Mouse (Mus musculus): ENCODE data around the gene Gpr18.
A peak's percentile ranks its signal among the peaks of the same experiment; 100 is the strongest.

The Gpr18 gene

DNA sequence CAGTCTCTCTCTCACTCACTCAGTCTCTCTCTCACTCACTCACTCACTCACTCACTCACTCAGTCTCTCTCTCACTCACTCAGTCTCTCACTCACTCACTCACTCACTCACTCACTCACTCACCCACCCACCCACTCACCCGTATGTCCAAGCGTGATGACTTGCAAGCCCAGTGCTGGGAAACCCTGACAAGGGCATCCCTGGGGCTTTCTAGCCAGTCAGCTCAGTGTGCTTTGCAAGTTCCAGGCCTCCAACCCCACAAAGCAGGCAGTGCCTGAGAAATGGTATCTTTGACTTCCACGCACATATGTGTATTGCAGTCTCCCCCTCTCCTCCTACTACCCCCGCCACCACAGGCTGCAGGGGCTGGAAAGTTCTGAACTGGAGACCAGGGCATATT is 6.4 kb upstream of the Gpr18 start:
- ATAC-seq (ENCODE audit: low TSS enrichment), result no peak

DNA sequence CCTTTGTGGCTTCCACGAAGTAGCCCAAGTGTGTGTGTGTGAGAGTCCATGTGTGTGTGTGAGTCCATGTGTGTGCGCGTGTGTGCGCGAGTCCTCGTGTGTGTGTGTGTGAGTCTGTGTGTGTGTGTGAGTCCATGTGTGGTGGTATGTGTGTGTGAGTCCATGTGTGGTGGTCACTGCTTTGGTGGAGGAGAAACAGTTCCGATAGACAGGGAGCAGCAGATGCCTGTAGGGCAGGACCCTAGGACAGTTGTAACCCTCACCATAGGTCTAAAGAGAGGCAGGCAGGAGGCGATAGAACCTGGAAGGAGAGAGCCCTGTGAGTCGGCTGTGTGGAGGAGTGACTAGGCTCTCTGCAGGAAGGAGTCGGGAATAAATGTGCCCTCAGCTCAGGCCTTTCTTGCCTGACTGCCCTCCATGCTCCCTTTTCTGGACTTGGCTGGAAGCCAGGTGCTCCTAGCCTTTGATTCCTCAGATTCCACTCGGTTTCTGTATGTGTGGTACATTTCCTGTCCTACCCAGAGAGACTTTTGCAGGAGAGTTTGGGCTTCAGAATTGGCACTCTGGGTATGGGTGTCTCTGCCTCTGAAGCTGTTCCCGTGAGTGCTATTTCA is 5.0 kb upstream of the Gpr18 start:
- ATAC-seq (ENCODE audit: low TSS enrichment), result no peak

DNA sequence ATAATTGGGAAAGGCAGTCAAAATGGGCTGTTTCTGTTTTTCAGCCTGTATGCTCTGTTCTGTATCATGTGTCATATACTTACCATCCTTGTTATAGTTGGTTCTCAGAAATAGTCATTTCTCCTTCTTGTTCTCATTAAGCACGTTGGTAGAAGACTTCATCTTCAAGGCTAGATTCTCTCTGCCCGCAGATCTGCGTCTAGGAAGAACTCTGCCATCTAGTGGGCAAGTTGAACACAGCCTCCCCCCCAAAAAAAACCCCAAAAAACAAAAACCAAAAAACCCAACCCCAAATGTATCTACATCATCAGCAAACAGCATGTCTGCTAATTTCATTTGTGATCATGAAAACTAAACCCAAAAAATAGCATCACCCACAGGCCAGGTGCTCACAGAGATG is 4.2 kb upstream of the Gpr18 start:
- no peak for ATAC-seq (ENCODE audit: low TSS enrichment)

GRCm38 (mm10) chr14:121918266-121918665 is 2.7 kb upstream of the Gpr18 start:
- no peak for ATAC-seq (ENCODE audit: low TSS enrichment)

DNA sequence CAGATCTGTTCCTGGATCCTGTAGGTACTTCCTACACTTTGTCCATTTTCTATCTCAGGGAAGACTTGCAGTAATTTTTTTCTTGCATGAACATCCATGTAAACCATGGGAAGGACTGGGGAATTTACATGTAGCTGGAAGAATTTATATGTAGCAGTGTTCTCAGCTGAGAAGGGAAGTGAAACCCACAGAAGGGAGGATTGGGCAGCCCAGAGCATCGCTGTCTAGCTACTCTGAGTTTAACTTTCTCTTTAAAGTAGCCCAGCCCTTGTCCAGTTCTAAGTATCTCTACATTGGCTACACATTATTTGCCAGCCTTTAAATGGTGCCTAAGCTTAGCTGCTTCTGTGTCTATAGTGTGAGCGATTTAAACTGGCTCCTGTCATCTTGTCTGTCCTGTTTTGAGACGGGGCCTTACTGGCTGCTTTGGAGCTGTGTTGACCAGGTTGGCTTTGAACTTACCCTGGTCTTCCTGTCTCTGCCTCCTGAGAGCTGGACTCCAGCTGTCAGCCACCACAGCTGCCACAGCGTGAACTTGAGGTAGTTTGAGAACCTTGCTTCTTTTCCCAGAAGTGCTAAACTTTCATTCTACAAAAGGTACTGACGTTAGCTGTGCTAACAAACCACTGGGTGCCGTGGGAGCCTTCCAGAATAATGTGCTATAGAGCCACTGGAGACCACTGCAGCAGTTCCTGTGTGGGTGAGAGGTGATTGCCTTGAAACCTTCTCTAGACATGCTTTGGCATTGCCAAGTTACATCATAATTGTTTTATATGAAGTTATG is 922 bp upstream of the Gpr18 start:
- no peak for ATAC-seq (ENCODE audit: low TSS enrichment)

DNA sequence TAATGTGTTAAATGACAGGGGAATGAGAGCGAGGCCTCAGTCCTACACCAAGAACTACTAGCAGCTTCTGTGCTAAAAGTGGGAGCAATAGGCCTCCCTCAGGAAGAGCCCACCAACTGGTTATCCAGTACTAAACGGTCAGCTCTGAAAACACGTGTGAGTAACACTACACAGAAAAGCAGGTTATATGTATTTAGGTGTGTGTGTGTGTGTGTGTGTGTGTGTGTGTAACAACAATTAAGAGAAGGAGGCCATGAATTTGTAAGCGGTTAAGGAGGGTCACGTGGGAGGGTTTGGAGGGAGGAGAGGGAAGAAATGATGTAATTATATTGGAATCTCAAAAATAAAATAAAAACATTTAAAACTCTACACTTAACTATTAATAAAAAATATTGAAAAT is 438 bp downstream of the Gpr18 start:
- ATAC-seq (ENCODE audit: low TSS enrichment), result no peak

DNA sequence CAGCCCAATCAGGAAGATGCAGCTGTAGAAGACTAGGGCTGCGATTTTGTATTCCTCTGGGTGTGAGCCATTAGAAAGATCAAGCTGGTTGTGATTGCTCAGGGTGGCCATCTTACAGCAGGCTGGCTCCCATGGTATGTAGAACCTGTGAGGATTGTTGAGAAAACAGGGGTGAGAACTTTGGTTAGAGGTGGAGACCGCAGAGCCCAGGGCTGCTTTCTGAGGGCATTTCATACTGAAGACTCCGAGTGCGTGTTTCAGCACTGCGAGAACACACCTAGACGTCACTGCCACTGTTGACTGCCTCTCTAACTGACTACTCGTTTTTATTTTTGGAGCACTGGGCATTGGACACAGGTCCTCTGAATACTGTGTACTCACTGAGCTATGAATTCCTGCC is 3.1 kb downstream of the Gpr18 start:
- no peak for ATAC-seq (ENCODE audit: low TSS enrichment)

DNA sequence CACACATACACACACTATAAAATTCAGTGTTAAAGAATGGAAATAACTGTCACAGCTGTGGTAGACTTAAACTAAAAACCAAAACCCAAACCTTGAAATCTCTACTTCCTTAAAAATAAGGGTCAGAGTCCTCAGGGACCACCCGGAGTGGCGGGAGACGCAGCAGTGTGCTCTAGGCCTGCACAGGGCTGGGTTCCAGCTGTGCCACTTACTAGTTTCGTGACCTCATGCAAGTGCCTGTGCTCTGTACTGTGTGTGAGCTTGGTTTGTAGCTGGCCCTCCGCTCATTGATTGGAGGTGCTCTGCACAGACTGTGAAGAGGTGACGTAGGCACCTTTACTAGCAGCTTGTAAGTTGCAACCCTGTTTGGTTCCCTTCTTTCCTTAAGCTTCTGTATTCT is 5.7 kb downstream of the Gpr18 start:
- no peak for ATAC-seq (ENCODE audit: low TSS enrichment)

- ATAC-seq (ENCODE audit: low TSS enrichment), result no peak
Measured at GRCm38 (mm10) chr14:121906992-121907681, 8.4 kb downstream of the Gpr18 start.

DNA sequence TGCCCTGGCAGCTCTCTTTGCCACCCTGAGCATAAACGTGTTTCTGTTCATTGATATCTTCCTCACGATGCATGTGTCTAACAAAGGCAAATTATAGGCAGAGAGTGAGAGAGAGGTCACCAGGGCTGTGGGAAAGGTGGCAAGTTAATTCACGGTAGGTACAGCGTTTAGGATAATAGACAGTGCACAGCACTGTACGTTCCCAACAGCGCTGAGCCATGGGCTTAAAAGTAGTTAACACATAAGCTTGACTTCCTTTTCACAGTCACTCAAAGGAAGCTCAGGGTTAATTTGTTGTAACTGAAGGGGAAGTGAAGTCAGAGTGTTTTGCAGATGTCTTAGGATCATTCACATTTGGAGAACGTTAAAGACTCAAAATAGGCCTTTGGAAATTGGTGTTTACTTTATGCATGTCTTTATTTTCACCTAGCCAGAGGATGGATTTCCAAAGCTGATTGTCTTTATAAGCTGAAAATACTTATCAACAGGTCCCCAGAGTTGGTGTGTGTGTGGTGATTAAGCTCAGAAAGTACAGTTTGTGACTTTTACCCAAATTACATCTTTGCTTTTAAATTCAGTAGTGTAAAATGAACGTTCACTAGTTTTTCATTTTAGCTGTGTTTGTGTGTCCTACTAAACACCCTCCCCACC is 9.1 kb downstream of the Gpr18 start:
- no peak for ATAC-seq (ENCODE audit: low TSS enrichment)

DNA sequence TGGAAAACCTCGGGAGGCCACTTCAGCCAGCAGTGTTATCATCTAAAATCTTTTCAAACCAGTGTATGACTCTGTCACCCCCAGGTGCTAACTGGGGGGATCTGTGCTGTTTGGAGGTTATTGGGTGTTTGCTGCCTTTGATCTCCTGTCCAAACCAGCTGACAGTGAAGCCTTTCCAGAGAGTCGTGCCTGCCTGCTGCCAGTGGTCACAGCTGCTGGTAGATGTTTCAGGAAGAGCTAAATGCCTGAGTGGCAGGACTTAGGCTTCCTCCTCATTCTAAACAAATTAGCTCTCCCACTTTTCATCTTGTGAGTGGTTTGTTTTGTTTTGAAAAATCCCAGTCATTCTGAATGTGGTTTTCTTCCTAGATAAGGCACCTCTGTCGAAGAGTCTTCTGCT is 10.8 kb downstream of the Gpr18 start:
- ATAC-seq (ENCODE audit: low TSS enrichment), result no peak

DNA sequence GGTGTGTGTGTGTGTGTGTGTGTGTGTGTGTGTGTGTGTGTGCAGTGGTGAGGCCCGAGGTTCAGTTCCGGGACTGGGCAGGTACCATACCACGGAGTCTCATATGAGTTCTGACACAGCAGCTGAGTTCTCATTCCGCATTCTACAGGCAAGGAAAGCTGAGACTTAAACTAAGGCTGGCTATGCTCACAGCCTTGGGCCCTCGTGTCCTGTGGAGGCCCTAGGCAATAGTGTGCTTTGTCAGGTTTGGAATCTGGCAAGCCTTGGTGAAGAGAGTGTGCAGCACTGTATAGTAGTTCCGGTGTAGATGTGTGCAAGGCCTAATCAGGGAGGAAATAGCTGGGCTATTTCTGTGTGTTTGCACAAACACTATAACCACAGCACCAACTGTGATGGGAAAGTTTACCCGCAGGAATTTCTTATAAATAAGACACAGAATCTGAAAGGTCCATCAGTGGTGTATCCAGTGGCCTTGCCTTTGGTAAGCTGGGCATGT is 12.2 kb downstream of the Gpr18 start:
- no peak for ATAC-seq (ENCODE audit: low TSS enrichment)

GRCm38 (mm10) chr14:121901511-121901910 is 14.1 kb downstream of the Gpr18 start:
- ATAC-seq (ENCODE audit: low TSS enrichment), result no peak

DNA sequence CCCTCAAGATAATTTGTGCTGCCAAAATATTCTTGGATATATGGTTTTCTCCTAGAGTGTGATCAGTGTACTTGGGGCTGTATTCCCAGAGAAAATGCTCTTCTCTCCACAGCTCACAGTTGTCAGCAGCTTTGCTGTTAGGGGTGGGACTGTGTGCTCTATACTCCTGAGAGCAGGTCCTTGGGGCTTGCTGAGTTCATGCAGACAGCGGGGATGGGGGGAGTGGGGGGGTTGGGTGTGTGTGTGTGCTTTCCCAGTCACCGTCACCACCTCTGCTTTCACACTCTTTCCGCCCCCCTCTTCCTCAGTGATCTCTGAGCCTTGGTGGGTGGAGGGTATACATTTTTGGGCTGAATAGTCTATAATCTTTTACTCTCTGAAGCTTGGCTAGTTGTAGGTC is 16.5 kb downstream of the Gpr18 start:
- ATAC-seq (ENCODE audit: low TSS enrichment), result peak; percentile 58; the same call in 1 of the 2 replicates

DNA sequence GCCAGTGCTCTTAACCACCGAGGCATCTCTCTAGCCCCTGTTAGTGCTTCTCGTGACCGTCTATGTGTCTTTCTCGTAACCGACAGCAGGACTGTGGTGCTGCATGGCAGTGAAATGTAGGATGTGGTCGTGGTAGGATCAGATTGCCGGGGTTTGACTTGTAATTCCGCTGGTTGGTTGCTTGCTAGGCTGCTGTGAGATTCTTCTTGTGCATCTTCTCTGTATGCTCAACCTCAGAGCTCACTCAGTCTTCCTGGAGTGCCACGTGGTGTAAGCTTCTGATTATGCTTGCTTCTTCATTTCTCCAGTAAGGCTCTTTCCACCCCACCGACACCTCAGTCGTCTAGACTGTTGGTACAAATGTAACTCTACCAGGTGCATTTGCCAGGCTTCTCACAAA is 17.1 kb downstream of the Gpr18 start:
- peak; percentile 71 for ATAC-seq (ENCODE audit: low TSS enrichment)

DNA sequence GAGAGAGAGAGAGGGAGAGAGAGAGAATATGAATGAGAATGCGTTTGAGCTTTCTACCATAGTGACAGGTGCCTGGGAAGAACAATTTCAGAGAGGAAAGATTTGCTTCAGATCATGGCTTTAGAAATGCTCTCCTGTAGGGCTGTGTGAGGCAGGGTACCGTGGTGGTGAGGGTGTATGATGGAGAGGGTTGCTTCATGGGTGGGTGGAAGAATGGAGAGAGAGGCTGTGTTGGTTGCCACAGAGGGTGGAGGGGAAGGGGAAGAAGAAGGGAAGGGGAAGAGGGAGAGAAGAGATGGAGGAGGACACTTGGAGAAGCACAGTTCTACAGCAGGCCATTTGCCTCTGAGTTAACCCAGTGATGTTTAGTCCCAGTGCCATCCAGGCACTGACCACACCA is 17.8 kb downstream of the Gpr18 start:
- no peak for ATAC-seq (ENCODE audit: low TSS enrichment)

DNA sequence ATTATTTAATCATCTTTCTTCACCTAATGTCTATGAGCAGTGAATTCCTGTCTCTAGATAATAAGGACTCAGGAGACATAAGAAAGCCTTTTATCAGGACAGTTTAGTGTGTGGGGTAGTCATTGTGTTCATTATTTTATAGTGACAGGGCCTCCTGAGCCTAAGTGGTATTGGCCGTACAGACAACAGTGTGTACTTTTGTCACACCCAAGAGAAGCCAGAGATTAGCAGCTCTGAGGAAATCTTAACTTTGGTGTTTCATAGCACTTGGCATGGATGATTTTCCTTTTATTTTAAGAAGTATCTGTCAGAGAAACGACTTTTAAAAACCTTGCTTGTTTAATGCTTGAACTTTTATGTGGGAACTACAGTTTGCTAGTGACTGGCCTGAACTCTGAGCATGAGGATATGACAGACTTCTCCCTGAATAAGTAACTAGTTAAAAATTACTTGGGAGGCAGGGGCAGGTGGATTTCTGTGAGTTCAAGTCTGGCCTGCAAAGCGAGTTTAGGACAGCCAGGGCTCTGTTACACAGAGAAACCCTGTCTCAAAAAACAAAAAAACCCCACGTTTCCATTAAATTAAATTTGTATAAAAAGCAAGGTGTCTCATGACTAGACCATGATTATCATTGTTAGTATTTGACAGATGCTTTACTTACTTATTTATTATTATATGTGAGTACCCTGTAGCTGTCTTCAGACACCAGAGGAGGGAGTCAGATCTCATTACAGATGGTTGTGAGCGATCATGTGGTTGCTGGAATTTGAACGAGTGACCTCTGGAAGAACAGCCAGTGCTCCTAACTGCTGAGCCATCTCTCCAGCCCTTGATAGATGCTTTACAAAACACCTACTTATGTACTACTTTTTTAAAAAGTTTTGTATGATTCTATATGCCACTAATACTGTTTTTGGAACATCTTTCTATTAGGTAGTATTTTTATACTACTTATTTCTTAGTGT is 19.2 kb downstream of the Gpr18 start:
- ATAC-seq (ENCODE audit: low TSS enrichment), result no peak

DNA sequence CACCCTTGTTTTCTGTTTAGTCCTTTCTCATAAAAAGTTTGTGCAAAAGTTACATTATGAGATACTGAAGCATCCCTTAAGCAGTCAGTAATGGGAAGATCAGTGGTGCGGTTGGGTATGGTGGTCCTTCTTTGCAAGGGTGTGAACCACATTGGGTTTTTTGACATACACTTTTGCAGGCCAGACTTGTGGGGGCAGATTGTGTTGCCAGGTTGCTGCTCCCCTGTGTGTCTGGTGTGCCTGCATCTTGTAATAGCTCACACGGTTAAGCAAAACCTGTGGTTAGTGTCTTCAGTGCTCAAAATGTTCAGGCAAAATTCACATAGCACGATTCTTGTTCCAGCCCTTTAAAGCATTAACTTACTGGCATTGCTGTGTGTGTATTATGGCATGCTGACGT is 20.3 kb downstream of the Gpr18 start:
- ATAC-seq (ENCODE audit: low TSS enrichment), result no peak

DNA sequence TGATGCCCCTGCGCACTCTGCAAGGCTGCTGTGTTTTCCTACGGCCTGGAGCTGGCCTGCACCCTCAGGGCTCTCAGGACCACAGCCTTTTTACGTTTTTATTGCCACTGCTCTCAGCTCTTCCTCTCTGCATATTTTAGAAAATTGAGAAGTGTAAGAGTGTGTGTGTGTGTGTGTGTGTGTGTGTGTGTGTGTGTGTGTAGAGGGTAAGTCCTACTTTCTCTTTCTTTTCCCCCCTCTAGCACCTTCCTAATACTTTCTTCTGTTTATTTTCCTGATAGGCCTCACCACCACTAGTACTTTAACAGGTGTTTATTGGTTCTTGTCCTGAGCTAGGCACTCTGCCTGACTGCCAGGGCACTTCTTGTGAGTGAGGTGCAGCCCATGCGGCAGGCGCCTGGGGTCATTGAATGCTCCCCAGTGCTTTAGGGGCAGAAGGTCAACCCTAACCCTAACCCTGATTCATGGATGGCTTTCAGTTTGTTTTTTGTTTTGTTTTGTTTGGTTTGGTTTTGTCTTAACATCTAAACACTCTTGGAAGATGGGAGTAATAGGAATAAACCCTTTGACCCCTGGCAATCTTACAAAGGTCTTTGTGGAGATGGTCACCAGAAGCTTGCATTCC is 21.0 kb downstream of the Gpr18 start:
- no peak for ATAC-seq (ENCODE audit: low TSS enrichment)

GRCm38 (mm10) chr14:121893747-121894146 is 21.8 kb downstream of the Gpr18 start:
- ATAC-seq (ENCODE audit: low TSS enrichment), result no peak
